Mouse (Mus musculus) bone marrow, adult 2 months (tissue): ENCODE measurements around the gene Styx. TPM values are rescaled to one million over a fixed set of nuclear protein-coding genes. Genes with fewer than 3 reads are reported as not detected.

Experiments
- H3K27ac ChIP-seq: fragments of 200-500 bp; 2 replicates; pipeline ENCODE4 v1.5.1; 2012; ENCODE audit warnings: low read depth, mild to moderate bottlenecking, control low read depth, inconsistent platforms, low read length; ENCODE audit not compliant: control insufficient read depth, poor library complexity, insufficient read depth
- H3K4me1 ChIP-seq: fragments of 200-500 bp; 2 replicates; pipeline ENCODE4 v1.6.1; 2011; ENCODE audit warnings: low read length; ENCODE audit not compliant: control insufficient read depth, insufficient read depth
- H3K4me3 ChIP-seq: fragments of 200-500 bp; replicated peaks from 2 replicates; pipeline ENCODE3; 2011; ENCODE audit warnings: mild to moderate bottlenecking, low read depth, low read length, control low read depth; ENCODE audit not compliant: control insufficient read depth
- CTCF ChIP-seq: fragments of 200-500 bp; IDR thresholded peaks from 2 replicates; pipeline ENCODE4 v1.5.1; 2011; ENCODE audit warnings: low read length, control low read depth; ENCODE audit not compliant: control insufficient read depth, insufficient read depth
- POLR2A ChIP-seq: fragments of 200-500 bp; IDR thresholded peaks from 2 replicates; pipeline ENCODE4 v1.6.1; 2011; ENCODE audit warnings: low read depth, mild to moderate bottlenecking, control low read depth, low read length, borderline replicate concordance; ENCODE audit not compliant: control insufficient read depth
- WGBS: fragments of 180-500 bp; shearing (Covaris S2); methylation state at CpG from one replicate; pipeline ENCODE4 v1.1.7; 2018; 5-methylcytosine and 5-hydroxymethylcytosine counted together
- polyA plus RNA-seq: library from polyadenylated mRNA; stranded (reverse); fragments of >200 nt; gene quantifications from 2 replicates; pipeline ENCODE4 v1.2.4, GENCODE M21; 2011; ENCODE audit warnings: low replicate concordance; ENCODE audit not compliant: missing spikeins, insufficient read depth, insufficient read length

The Styx gene
- polyA plus RNA-seq, 1 experiment, result 3.5 TPM

- TF ChIP-seq POLR2A (peak; percentile 84; the same call in 1 of the 2 replicates), CTCF (peak; percentile 0; the same call in 1 of the 2 replicates)
- WGBS, result 1% methylated on average over 62 of the region's 74 CpGs
These were observed 32.3 kb upstream of the Styx start, which contains the start of gene Ero1l for GRCm38 (mm10) chr14:45318426-45319236. TSS of gene Ero1l (minus strand) at chr14:45318771.

GRCm38 (mm10) chr14:45319237-45319610, 31.7 kb upstream of the Styx start:
- Histone ChIP-seq H3K4me3 (no peak overlapping the region), H3K27ac (no peak overlapping the region), H3K4me1 (peaks cover 9% of the 10 kb centered on the region)
- WGBS, result 22% methylated on average over 3 of the region's 3 CpGs
- TF ChIP-seq POLR2A (no peak), CTCF (no peak)

More at GRCm38 (mm10) chr14:45318426-45319236, 32.3 kb upstream of the Styx start, which contains the start of gene Ero1l:
- Histone ChIP-seq H3K4me1 (peaks cover 9% of the 10 kb centered on the region), H3K27ac (peak within 1 kb of the TSS; percentile 95), H3K4me3 (peak within 1 kb of the TSS; percentile 93)

GRCm38 (mm10) chr14:45320111-45320510, 30.8 kb upstream of the Styx start:
- TF ChIP-seq POLR2A, result no peak
- no peak for TF ChIP-seq CTCF
- H3K4me1 ChIP-seq, result peaks cover 9% of the 10 kb centered on the region
- H3K27ac ChIP-seq, result no peak overlapping the region
- 69% methylated on average over 4 of the region's 4 CpGs for WGBS
- H3K4me3 ChIP-seq, result no peak overlapping the region

GRCm38 (mm10) chr14:45321067-45321466, 29.8 kb upstream of the Styx start:
- no peak overlapping the region for H3K4me3 ChIP-seq
- WGBS, result 75% methylated on average over 3 of the region's 3 CpGs
- TF ChIP-seq CTCF (no peak), POLR2A (no peak)
- peaks cover 12% of the 10 kb centered on the region for H3K4me1 ChIP-seq
- no peak overlapping the region for H3K27ac ChIP-seq

DNA sequence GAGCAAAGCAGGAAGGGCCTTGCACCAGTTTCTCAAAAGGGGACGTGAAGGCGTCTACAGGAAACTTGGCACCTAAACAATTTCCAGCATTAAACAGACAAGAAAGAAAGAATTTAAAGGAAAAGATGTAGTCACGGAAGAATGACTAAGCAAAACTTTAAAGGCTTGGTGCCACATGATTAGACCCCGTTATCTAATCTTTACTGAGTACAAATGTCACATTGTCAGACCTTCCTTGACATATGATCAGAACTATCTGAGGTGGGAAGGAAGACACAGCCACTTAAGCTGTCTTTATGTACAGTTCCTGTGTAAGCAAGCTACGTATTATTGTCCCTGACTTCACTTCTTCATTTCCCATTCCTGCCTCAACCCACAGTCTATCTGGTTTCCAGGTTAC, 29.3 kb upstream of the Styx start:
- 20% methylated on average over 5 of the region's 5 CpGs for WGBS
- Histone ChIP-seq H3K4me1 (peaks cover 10% of the 10 kb centered on the region), H3K27ac (no peak overlapping the region), H3K4me3 (no peak overlapping the region)
- TF ChIP-seq POLR2A, result no peak

DNA sequence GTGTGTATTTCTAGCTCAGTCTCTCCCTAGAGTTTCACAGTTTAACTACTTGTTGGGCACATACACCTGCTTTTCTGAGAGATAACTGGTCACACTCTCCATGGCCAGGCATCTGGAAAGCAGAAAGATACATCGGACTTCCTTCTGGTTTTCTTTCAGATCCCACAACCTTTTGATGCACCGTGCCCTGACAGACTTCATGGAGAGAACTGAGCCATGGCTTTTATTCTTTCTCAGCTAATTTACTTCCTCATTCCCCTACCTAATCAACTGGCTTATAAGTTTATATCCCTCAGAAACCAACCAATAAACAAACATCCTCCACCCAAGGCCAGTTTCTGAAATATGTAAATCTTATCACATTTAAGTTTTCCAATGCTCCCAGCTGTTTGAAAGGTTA, 28.4 kb upstream of the Styx start:
- WGBS, result 51% methylated on average over 2 of the region's 2 CpGs
- TF ChIP-seq CTCF (no peak), POLR2A (no peak)
- Histone ChIP-seq H3K27ac (no peak overlapping the region), H3K4me1 (peaks cover 10% of the 10 kb centered on the region), H3K4me3 (no peak overlapping the region)

GRCm38 (mm10) chr14:45323320-45323719, 27.6 kb upstream of the Styx start:
- Histone ChIP-seq H3K4me1 (peaks cover 10% of the 10 kb centered on the region), H3K27ac (no peak overlapping the region), H3K4me3 (no peak overlapping the region)
- 75% methylated on average over 3 of the region's 3 CpGs for WGBS
- TF ChIP-seq POLR2A (no peak), CTCF (no peak)

GRCm38 (mm10) chr14:45325471-45325870, 25.4 kb upstream of the Styx start:
- H3K4me3 ChIP-seq, result no peak overlapping the region
- peaks cover 4% of the 10 kb centered on the region for H3K4me1 ChIP-seq
- H3K27ac ChIP-seq, result no peak overlapping the region; the same call in 1 of the 2 replicates
- TF ChIP-seq POLR2A (no peak), CTCF (no peak)
